Mouse (Mus musculus) lung, postnatal 0 days (tissue): ENCODE data around the gene Eif2s2. TPM values are rescaled to one million over a fixed set of nuclear protein-coding genes. Genes with fewer than 3 reads are reported as not detected.
"Not testable (repeated sequence)": the region's sequence is repeated elsewhere in the genome, so short reads cannot be mapped to it uniquely, and the experiment has no call there.

Experiments used
- ATAC-seq: fragments of 200-750 bp; cut with Nextera tagmentation; 2 replicates; pipeline ENCODE4 v1.8.0; 2017; ENCODE audit warnings: moderate library complexity
- DNase-seq: peaks from one replicate; pipeline ENCODE4 v3.0.0-alpha.2; 2016; ENCODE audit warnings: low spot score
- H3K27ac ChIP-seq: fragments of 300-500 bp; sonication (generic); 2 replicates; pipeline ENCODE4 v1.5.1; 2014; ENCODE audit warnings: antibody characterized with exemption, mild to moderate bottlenecking, low read length, mixed read lengths
- H3K27me3 ChIP-seq: fragments of 300-500 bp; sonication (generic); replicated peaks from 2 replicates; pipeline ENCODE4 v1.6.1; 2014; ENCODE audit warnings: low read length, mixed read lengths; ENCODE audit not compliant: insufficient read depth
- H3K36me3 ChIP-seq: fragments of 300-500 bp; sonication (generic); 2 replicates; pipeline ENCODE4 v1.6.1; 2014; ENCODE audit warnings: low read length, mixed read lengths; ENCODE audit not compliant: insufficient read depth
- H3K4me1 ChIP-seq: fragments of 300-500 bp; sonication (generic); 2 replicates; pipeline ENCODE4 v1.6.1; 2014; ENCODE audit warnings: antibody characterized with exemption, low read depth, low read length, mixed read lengths; ENCODE audit not compliant: insufficient read depth
- H3K4me2 ChIP-seq: fragments of 300-500 bp; sonication (generic); replicated peaks from 2 replicates; pipeline ENCODE4 v1.6.1; 2014; ENCODE audit warnings: low read depth, mild to moderate bottlenecking, low read length, moderate library complexity, mixed read lengths
- H3K4me3 ChIP-seq: fragments of 300-500 bp; sonication (generic); 2 replicates; pipeline ENCODE4 v1.5.1; 2014; ENCODE audit warnings: low read depth, low read length
- H3K9ac ChIP-seq: fragments of 300-500 bp; sonication (generic); replicated peaks from 2 replicates; pipeline ENCODE4 v1.6.1; 2014; ENCODE audit warnings: low read depth, mild to moderate bottlenecking
- H3K9me3 ChIP-seq: fragments of 300-500 bp; sonication (generic); 2 replicates; pipeline ENCODE4 v1.6.1; 2016; ENCODE audit warnings: low read length, mixed read lengths
- CTCF ChIP-seq: IDR thresholded peaks from 2 replicates; pipeline ENCODE4 v1.5.1; 2016; ENCODE audit warnings: antibody characterized with exemption, mild to moderate bottlenecking
- EP300 ChIP-seq: IDR thresholded peaks from 2 replicates; pipeline ENCODE4 v1.6.1; 2016; ENCODE audit warnings: antibody characterized with exemption, mild to moderate bottlenecking, control low read depth
- WGBS: fragments of 180-500 bp; shearing (Covaris S2); extraction: QIAGEN DNeasy Blood & Tissue Kit; methylation state at CpG from one replicate; pipeline ENCODE4 v1.1.7; 2014; 5-methylcytosine and 5-hydroxymethylcytosine counted together
- polyA plus RNA-seq: library from polyadenylated mRNA; unstranded; fragments of >200 nt; fragmentation: Nextera tagmentation; extraction: Ambion mirVana; gene quantifications from 2 replicates; pipeline ENCODE4 v1.2.1, GENCODE M21; 2015

The Eif2s2 gene
- polyA plus RNA-seq, 1 experiment from 2014 or later, result 59.8 TPM

- ATAC-seq (no peak), DNase-seq (no peak)
- no peak overlapping the region for H3K27ac ChIP-seq
- no peaks in the 10 kb centered on the region for H3K9me3 ChIP-seq
- no peak overlapping the region for H3K4me3 ChIP-seq
- no peaks in the 10 kb centered on the region for H3K36me3 ChIP-seq
- H3K4me1 ChIP-seq, result no peaks in the 10 kb centered on the region
- no peak overlapping the region for H3K4me2 ChIP-seq
- WGBS, result 72% methylated on average over 2 of the region's 2 CpGs
- no peaks in the 10 kb centered on the region for H3K27me3 ChIP-seq
- TF ChIP-seq CTCF (no peak), EP300 (no peak)
- H3K9ac ChIP-seq, result no peak overlapping the region
Observed at GRCm38 (mm10) chr2:154928298-154928697, 35.6 kb upstream of the Eif2s2 start.

- H3K36me3 ChIP-seq, result no peaks in the 10 kb centered on the region
- WGBS, result 78% methylated on average over 6 of the region's 6 CpGs
- TF ChIP-seq CTCF (no peak), EP300 (no peak)
Observed at GRCm38 (mm10) chr2:154926843-154927242, 34.1 kb upstream of the Eif2s2 start.

GRCm38 (mm10) chr2:154925411-154926031 lies 32.8 kb upstream of the Eif2s2 start:
- Histone ChIP-seq H3K9ac (no peak overlapping the region), H3K4me2 (no peak overlapping the region), H3K36me3 (no peaks in the 10 kb centered on the region), H3K9me3 (no peaks in the 10 kb centered on the region), H3K4me1 (no peaks in the 10 kb centered on the region), H3K27me3 (no peaks in the 10 kb centered on the region), H3K4me3 (no peak overlapping the region), H3K27ac (no peak overlapping the region)
- ATAC-seq, result no peak
- WGBS, result 48% methylated on average over 7 of the region's 7 CpGs
- no peak for TF ChIP-seq CTCF
- DNase-seq, result no peak

More at GRCm38 (mm10) chr2:154926843-154927242, 34.1 kb upstream of the Eif2s2 start:
- Histone ChIP-seq H3K4me3 (no peak overlapping the region), H3K9me3 (no peaks in the 10 kb centered on the region), H3K9ac (no peak overlapping the region), H3K4me1 (no peaks in the 10 kb centered on the region), H3K27ac (no peak overlapping the region), H3K27me3 (no peaks in the 10 kb centered on the region), H3K4me2 (no peak overlapping the region)
- DNase-seq (no peak), ATAC-seq (no peak)

GRCm38 (mm10) chr2:154922134-154922533 lies 29.4 kb upstream of the Eif2s2 start:
- not testable (repeated sequence) for H3K4me1 ChIP-seq, H3K27me3 ChIP-seq, DNase-seq, H3K9ac ChIP-seq, ATAC-seq, H3K4me3 ChIP-seq, H3K9me3 ChIP-seq, H3K27ac ChIP-seq, H3K36me3 ChIP-seq, H3K4me2 ChIP-seq
- no CpG with 5 or more reads among the region's 4 CpGs for WGBS

GRCm38 (mm10) chr2:154920896-154921295 lies 28.2 kb upstream of the Eif2s2 start:
- TF ChIP-seq CTCF (no peak), EP300 (no peak)
- no peak for DNase-seq

GRCm38 (mm10) chr2:154917866-154918641 lies 25.3 kb upstream of the Eif2s2 start:
- H3K4me2 ChIP-seq, result no peak overlapping the region
- H3K27ac ChIP-seq, result no peak overlapping the region
- no peaks in the 10 kb centered on the region for H3K27me3 ChIP-seq
- peak; percentile 43 for ATAC-seq
- H3K4me1 ChIP-seq, result no peaks in the 10 kb centered on the region
- H3K36me3 ChIP-seq, result no peaks in the 10 kb centered on the region
- peak; percentile 23 for DNase-seq
- no peaks in the 10 kb centered on the region for H3K9me3 ChIP-seq
- no peak overlapping the region for H3K4me3 ChIP-seq
- H3K9ac ChIP-seq, result no peak overlapping the region
- 52% methylated on average over 13 of the region's 13 CpGs for WGBS
- TF ChIP-seq EP300 (no peak), CTCF (no peak)

More at GRCm38 (mm10) chr2:154920896-154921295, 28.2 kb upstream of the Eif2s2 start:
- H3K4me3 ChIP-seq, result no peak overlapping the region
- H3K27ac ChIP-seq, result no peak overlapping the region
- no peaks in the 10 kb centered on the region for H3K4me1 ChIP-seq
- H3K9me3 ChIP-seq, result no peaks in the 10 kb centered on the region
- H3K27me3 ChIP-seq, result no peaks in the 10 kb centered on the region
- 79% methylated on average over 7 of the region's 7 CpGs for WGBS
- no peak overlapping the region for H3K4me2 ChIP-seq
- no peaks in the 10 kb centered on the region for H3K36me3 ChIP-seq
- no peak for ATAC-seq
- no peak overlapping the region for H3K9ac ChIP-seq
